Mouse (Mus musculus) embryonic facial prominence, embryonic 10.5 days (tissue): ENCODE data around the gene Krt32. TPM values are rescaled to one million over a fixed set of nuclear protein-coding genes. Genes with fewer than 3 reads are reported as not detected.

Source experiments
- DNase-seq: peaks from one replicate; pipeline ENCODE4 v3.0.0-alpha.2; 2017; ENCODE audit warnings: low spot score
- H3K27ac ChIP-seq: fragments of 300-500 bp; sonication (generic); replicated peaks from 2 replicates; pipeline ENCODE4 v1.5.1; 2016; ENCODE audit warnings: mild to moderate bottlenecking
- H3K27me3 ChIP-seq: fragments of 300-500 bp; sonication (generic); replicated peaks from 2 replicates; pipeline ENCODE4 v1.6.1; 2016; ENCODE audit warnings: low read depth, mild to moderate bottlenecking; ENCODE audit not compliant: poor library complexity, severe bottlenecking
- H3K36me3 ChIP-seq: fragments of 300-500 bp; sonication (generic); replicated peaks from 2 replicates; pipeline ENCODE4 v1.6.1; 2016; ENCODE audit warnings: mild to moderate bottlenecking, moderate library complexity
- H3K4me1 ChIP-seq: fragments of 300-500 bp; sonication (generic); 2 replicates; pipeline ENCODE4 v1.6.1; 2016
- H3K4me3 ChIP-seq: fragments of 300-500 bp; sonication (generic); 2 replicates; pipeline ENCODE4 v1.5.1; 2016; ENCODE audit warnings: mild to moderate bottlenecking, moderate library complexity
- H3K9me3 ChIP-seq: fragments of 300-500 bp; sonication (generic); 2 replicates; pipeline ENCODE4 v1.6.1; 2016; ENCODE audit warnings: mild to moderate bottlenecking
- WGBS: fragments of 180-500 bp; shearing (Covaris S2); methylation state at CpG from one replicate; pipeline ENCODE4 v1.1.7; 2016; 5-methylcytosine and 5-hydroxymethylcytosine counted together
- polyA plus RNA-seq: library from polyadenylated mRNA; unstranded; fragments of >200 nt; fragmentation: Nextera tagmentation; extraction: Ambion mirVana; gene quantifications from 2 replicates; pipeline ENCODE4 v1.2.1, GENCODE M21; 2016

The Krt32 gene
- polyA plus RNA-seq, result not detected in 2 replicates

DNA sequence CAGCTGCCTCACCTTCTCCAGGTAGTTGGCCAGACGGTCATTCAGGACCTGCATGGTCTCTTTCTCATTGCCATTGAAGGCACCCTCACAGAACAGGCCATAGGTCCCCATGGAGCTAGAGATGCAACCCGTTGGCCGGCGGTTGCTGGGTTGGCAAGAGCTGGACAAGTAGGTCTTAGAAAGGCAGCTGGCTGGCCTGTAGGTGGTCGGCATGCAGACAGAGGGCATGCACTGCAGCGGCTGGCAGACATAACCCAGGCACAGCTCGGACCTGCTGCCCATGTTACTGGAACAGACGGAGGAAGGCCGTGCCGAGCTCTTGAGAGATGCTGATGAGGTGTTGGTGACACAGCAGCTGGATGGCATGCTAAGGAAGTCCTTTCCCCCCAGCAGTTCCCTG is at the start of gene Krt32:
Gene Krt32, minus strand, starts transcription at position 366 of the 400 bp plus-strand sequence.
- Histone ChIP-seq H3K36me3 (no peaks in the 10 kb centered on the region), H3K9me3 (0 out of 2 replicates have a peak, but pooled peaks cover 2% of the 10 kb centered on the region), H3K4me3 (no peak within 1 kb of the TSS), H3K27ac (no peak within 1 kb of the TSS), H3K4me1 (peaks cover 2% of the 10 kb centered on the region; the same call in 1 of the 2 replicates), H3K27me3 (no peaks in the 10 kb centered on the region)
- no peak for DNase-seq
- 92% methylated on average over 10 of the region's 10 CpGs for WGBS

DNA sequence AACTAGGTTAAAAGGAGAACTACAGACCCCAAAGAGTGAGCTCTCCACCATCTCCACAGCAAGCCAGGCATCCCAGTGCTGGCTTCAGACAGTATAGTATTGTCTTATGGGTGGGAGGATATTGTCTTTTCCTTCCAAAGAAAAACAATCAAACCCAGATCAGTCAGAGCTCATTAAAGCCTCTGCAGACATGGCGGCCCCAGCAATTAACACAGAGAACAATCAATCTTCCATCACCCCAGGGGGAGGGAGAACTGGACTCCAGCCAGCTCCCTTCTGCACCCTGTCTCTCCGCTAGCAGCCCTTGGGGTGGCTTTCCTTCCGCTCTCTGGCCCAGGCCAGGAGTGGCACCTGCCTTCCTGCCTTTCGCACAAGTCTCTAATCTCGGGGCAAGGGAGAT is 49.7 kb upstream of the Krt32 start:
- DNase-seq, result no peak
- Histone ChIP-seq H3K36me3 (no peaks in the 10 kb centered on the region), H3K9me3 (no peaks in the 10 kb centered on the region), H3K4me3 (no peak overlapping the region), H3K27ac (no peak overlapping the region; the same call in 1 of the 2 replicates), H3K4me1 (peaks cover 48% of the 10 kb centered on the region), H3K27me3 (no peaks in the 10 kb centered on the region)
- WGBS, result 51% methylated on average over 5 of the region's 5 CpGs

DNA sequence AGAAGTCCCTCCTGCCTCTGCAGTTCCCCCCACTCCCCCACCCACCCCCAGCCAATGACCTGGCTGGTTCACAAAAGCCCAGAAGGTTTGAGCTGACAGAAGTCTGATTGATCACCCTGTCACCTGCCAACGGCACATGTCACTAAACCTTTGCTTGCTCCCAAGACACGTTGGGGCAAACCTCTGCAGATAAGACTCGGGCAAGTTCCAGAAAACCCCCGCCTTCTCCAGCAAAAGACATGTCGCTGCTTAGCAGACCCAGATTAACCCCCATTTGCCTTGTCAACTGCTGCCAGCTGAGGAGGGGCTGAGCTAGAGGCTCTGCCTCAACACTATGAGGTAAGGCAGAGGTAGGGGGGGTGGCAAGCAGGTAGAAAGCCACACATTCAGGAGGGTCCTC is 48.5 kb upstream of the Krt32 start:
- Histone ChIP-seq H3K27me3 (no peaks in the 10 kb centered on the region), H3K36me3 (no peaks in the 10 kb centered on the region), H3K4me1 (peaks cover 48% of the 10 kb centered on the region), H3K27ac (no peak overlapping the region), H3K4me3 (no peak overlapping the region), H3K9me3 (no peaks in the 10 kb centered on the region)
- peak; percentile 17 for DNase-seq
- WGBS, result 46% methylated on average over 5 of the region's 5 CpGs

DNA sequence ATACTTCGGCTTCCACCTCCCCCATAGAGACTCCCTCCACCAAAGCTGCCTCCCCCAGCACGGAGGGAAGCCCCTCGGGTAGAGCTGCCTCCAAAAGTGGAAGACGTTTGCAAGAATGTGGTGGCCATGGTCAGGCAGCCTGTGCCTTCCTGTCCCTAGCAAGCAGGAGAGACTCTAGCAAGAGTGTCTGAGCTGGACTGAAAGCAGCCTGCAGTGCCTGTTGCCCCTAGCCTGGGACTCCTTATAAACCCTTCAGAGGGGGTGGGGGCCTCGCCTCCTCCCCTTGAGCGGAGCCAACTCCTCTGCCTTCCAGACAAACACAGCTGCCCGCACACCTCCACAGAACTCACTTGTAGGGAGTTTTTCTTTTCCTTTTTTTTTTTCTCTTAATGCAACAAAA is 47.7 kb upstream of the Krt32 start, which contains the start of gene Krt15:
Gene Krt15, minus strand, starts transcription at position 198 of the 400 bp plus-strand sequence.
- H3K27ac ChIP-seq, result no peak within 1 kb of the TSS
- H3K4me3 ChIP-seq, result no peak within 1 kb of the TSS
- peaks cover 44% of the 10 kb centered on the region for H3K4me1 ChIP-seq
- DNase-seq, result no peak
- WGBS, result 67% methylated on average over 7 of the region's 7 CpGs
- H3K9me3 ChIP-seq, result no peaks in the 10 kb centered on the region
- H3K27me3 ChIP-seq, result no peaks in the 10 kb centered on the region
- no peaks in the 10 kb centered on the region for H3K36me3 ChIP-seq

DNA sequence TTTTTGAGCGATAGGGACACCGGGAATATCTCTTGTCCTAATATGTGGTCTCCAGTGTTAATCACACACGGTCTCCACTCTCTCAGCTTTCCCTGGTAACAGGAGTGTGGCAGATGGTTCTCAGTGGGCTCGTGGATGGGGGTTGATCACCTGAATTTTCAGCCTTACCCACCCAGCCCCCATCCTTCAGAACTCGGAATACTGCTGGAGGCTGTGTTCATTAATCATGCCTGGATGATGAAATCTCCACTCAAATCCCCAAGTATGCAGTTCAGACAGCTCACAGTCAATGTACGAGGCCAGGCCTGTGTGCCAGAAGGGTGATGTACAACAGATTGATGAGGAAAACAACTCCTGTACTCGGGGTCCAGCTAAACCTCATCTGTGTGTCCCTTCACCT is 36.9 kb upstream of the Krt32 start:
- 83% methylated on average over 7 of the region's 7 CpGs for WGBS

DNA sequence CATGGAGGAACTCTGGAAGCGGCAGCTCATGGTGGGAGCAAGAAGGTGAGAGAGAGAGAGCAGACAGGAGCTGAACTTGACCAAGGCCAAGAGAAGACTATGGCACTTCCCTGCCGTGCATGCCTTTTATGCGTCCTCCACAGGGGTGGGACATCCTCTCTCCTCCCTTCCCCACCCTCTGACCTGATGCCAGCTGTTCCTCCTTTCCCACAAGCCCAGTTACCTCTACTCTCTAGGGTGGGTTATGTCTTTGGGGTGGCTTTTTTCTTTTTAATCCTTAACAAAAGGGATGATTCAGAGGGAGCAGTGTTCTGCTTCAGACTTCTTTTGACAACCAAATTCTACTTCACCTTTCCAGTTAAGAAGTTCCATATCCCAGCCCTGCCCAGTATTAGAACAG is 33.4 kb upstream of the Krt32 start, which contains the start of gene Krt13:
Gene Krt13, minus strand, starts transcription at position 101 of the 400 bp plus-strand sequence.
- WGBS, result 79% methylated on average over 3 of the region's 3 CpGs

More for the DNA sequence above, 36.9 kb upstream of the Krt32 start:
- DNase-seq, result no peak
- H3K4me1 ChIP-seq, result no peaks in the 10 kb centered on the region
- no peaks in the 10 kb centered on the region for H3K27me3 ChIP-seq
- no peak overlapping the region for H3K4me3 ChIP-seq
- no peak overlapping the region for H3K27ac ChIP-seq
- H3K36me3 ChIP-seq, result no peaks in the 10 kb centered on the region
- H3K9me3 ChIP-seq, result no peaks in the 10 kb centered on the region

DNA sequence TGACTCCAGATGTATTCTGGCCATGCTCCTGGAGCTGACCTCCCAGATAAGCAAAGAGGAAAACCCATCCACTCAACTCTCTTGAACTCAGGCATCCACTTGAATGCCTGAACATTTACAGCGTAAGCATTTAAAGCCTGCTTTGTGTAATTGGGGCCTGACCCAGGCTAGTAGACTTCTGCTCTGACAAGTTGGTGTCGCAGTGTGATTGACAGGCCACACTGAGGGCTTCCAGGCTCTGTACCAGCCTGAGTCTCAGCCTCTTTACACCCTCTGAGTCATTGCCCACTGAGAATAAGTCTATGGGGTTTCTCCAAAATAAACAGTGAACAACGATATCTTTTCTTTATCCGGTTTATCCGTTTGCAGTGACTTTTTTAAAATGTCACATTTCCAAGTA is 32.3 kb upstream of the Krt32 start:
- Histone ChIP-seq H3K36me3 (no peaks in the 10 kb centered on the region), H3K9me3 (no peaks in the 10 kb centered on the region), H3K27me3 (no peaks in the 10 kb centered on the region), H3K4me3 (no peak overlapping the region), H3K27ac (no peak overlapping the region), H3K4me1 (0 out of 2 replicates have a peak, but pooled peaks cover 3% of the 10 kb centered on the region)
- no peak for DNase-seq
- WGBS, result 89% methylated on average over 5 of the region's 5 CpGs

More for the DNA sequence above, 33.4 kb upstream of the Krt32 start, which contains the start of gene Krt13:
- Histone ChIP-seq H3K9me3 (no peaks in the 10 kb centered on the region), H3K4me1 (no peaks in the 10 kb centered on the region), H3K36me3 (no peaks in the 10 kb centered on the region), H3K4me3 (no peak within 1 kb of the TSS), H3K27me3 (no peaks in the 10 kb centered on the region), H3K27ac (no peak within 1 kb of the TSS)
- DNase-seq, result no peak

DNA sequence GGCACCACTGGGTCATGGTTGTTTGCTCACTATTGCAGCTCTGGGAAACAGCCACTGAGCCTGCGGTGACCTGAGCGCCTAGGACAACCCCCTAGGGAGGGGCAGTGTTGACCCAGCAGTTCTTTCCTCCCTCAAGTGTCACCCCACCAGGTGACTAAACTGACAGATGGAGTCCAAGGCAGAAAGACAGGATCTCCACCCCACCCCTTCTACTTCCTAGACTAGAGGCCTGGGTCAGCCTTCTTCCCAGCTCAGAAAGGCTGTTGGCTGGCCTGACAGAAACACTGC is 25.7 kb upstream of the Krt32 start:
- Histone ChIP-seq H3K4me1 (0 out of 2 replicates have a peak, but pooled peaks cover 3% of the 10 kb centered on the region), H3K9me3 (no peaks in the 10 kb centered on the region), H3K27me3 (no peaks in the 10 kb centered on the region), H3K4me3 (no peak overlapping the region), H3K27ac (no peak overlapping the region), H3K36me3 (no peaks in the 10 kb centered on the region)
- 75% methylated on average over 2 of the region's 2 CpGs for WGBS
- no peak for DNase-seq

DNA sequence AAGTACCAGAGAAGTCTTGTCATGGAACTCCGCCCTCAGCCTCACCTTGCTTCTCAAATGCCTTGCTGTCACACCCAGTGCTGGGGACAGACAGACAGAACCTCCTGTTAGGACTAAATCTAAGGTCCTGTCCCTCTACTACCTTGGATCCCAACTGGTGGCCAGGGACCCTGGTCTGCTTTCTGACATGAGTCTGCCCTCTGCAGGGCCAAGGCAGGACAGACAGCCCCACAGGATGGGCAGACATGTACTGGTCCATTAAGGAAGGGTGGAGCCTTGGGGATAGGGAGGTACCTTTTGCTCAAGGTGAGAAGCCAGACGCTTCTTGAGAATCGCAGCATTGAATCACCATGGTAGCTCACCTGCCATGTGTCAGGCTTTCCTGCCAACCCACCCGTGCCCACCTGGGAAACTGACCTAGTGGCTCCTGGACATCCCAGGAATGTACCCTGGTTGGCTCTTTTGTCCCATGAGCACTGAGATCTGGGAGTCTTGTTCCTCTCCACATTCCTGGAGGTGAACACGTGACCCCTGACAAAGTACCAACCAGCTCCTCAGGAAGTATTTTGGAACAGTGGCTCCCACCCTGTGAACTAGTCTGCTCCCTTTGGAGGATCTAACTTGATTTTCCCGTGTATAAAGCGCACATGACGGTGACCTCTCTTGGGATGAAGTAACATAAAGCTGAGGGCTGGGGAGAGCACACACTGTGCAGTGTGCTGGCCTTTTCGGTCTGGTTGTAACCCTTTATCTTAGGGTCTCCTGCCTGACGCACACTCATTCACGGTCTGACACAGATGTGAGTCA is 25.1 kb upstream of the Krt32 start:
- Histone ChIP-seq H3K27me3 (no peaks in the 10 kb centered on the region), H3K4me1 (0 out of 2 replicates have a peak, but pooled peaks cover 3% of the 10 kb centered on the region), H3K4me3 (no peak overlapping the region), H3K36me3 (no peaks in the 10 kb centered on the region), H3K27ac (no peak overlapping the region), H3K9me3 (no peaks in the 10 kb centered on the region)
- WGBS, result 82% methylated on average over 11 of the region's 11 CpGs
- DNase-seq, result no peak

DNA sequence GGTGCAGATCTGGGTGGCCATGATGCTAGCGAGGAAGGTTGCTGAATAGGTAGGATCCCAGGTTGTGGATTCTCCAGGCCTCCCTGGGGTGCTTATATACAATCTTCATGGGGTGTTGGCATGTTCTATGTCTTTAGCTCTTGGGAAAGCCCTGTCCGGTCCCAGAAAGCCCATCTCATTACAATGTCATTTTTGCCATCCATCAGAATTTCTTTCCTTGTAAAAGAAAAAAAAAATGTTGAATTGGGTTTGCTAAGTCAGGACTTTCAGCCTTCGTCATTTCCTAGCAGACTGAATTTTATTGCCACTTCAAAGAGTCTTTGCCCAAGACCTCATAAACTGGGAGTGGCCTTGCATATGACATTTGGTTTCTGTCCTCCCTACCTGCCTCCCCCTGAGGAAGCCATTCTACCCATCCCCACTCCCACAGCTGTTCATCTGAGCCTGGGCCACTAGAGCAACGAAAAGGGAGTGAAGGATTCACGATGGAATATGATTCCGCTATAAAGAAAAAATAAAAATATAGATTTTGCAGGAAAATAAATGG is 17.6 kb upstream of the Krt32 start, which contains the start of gene Krt36:
Gene Krt36, minus strand, starts transcription at position 51 of the 547 bp plus-strand sequence.
- Histone ChIP-seq H3K9me3 (no peaks in the 10 kb centered on the region), H3K36me3 (no peaks in the 10 kb centered on the region), H3K27me3 (no peaks in the 10 kb centered on the region), H3K27ac (no peak within 1 kb of the TSS), H3K4me3 (no peak within 1 kb of the TSS), H3K4me1 (peaks cover 4% of the 10 kb centered on the region; the same call in 1 of the 2 replicates)
- DNase-seq, result no peak
- 87% methylated on average over 6 of the region's 6 CpGs for WGBS

DNA sequence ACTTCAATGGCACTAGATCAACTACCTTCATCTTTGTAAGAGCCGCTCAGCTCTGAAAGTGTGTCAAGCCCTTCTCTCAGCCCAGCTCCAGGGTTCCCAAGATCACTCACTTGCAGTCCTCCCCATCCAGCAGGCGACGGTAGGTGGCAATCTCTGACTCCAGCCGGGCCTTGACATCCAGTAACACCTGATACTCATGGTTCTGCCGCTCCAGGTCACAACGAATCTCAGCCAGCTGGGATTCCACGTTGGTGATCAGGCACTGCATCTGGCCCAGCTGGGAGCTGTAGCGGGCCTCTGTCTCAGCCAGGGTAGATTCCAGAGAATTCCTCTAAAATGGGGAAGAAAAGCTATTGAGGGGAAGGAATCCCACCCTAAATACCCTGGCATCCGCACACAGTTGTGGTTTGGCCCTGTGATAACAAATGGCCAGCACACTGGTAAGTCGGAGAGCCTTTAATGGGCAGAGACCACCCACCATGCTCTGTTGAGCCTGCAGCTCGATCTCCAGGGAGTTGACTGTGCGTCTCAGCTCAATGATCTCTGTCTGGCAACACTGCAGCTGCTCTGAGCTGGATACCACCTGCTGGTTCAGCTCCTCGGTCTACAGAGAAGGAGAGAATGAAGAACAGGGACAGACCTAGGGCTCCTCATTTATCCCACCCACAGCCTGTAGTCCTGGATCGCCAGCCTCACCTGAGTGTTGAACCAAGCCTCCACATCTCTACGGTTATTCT is 14.8 kb upstream of the Krt32 start:
- H3K36me3 ChIP-seq, result no peaks in the 10 kb centered on the region
- 70% methylated on average over 15 of the region's 15 CpGs for WGBS
- no peaks in the 10 kb centered on the region for H3K27me3 ChIP-seq
- no peak overlapping the region for H3K4me3 ChIP-seq
- no peak for DNase-seq
- H3K4me1 ChIP-seq, result peaks cover 16% of the 10 kb centered on the region
- H3K27ac ChIP-seq, result no peak overlapping the region
- no peaks in the 10 kb centered on the region for H3K9me3 ChIP-seq

DNA sequence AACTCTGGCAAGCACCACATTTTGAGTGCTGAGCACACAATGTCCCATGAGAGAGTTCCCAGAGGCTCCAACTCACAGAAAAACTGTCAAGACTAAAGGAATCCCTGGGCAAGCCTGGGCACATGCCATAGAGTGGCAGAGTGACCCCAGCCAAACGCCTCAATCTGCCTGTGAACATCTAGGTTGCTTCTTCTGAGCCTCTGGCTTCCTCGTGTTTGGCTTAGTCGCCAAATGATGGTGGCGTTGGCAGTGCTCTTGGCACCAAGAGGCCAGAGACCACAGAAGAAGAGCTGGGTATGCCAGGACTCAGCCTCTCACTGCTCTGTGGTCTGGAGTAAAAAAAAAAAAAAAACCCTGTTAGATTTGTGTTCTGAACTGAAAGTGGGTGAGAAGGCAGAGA is 12.4 kb upstream of the Krt32 start:
- DNase-seq, result no peak
- Histone ChIP-seq H3K4me1 (peaks cover 20% of the 10 kb centered on the region), H3K36me3 (no peaks in the 10 kb centered on the region), H3K27ac (no peak overlapping the region), H3K9me3 (no peaks in the 10 kb centered on the region), H3K27me3 (no peaks in the 10 kb centered on the region), H3K4me3 (no peak overlapping the region)
- WGBS, result 83% methylated on average over 4 of the region's 4 CpGs
